Mouse (Mus musculus) lung, postnatal 0 days (tissue): ENCODE measurements around the gene Plbd2. TPM values are rescaled to one million over a fixed set of nuclear protein-coding genes. Genes with fewer than 3 reads are reported as not detected.

ENCODE experiments used
- ATAC-seq: fragments of 200-750 bp; cut with Nextera tagmentation; 2 replicates; pipeline ENCODE4 v1.8.0; 2017; ENCODE audit warnings: moderate library complexity
- DNase-seq: peaks from one replicate; pipeline ENCODE4 v3.0.0-alpha.2; 2016; ENCODE audit warnings: low spot score
- H3K27ac ChIP-seq: fragments of 300-500 bp; sonication (generic); 2 replicates; pipeline ENCODE4 v1.5.1; 2014; ENCODE audit warnings: antibody characterized with exemption, mild to moderate bottlenecking, low read length, mixed read lengths
- H3K27me3 ChIP-seq: fragments of 300-500 bp; sonication (generic); replicated peaks from 2 replicates; pipeline ENCODE4 v1.6.1; 2014; ENCODE audit warnings: low read length, mixed read lengths; ENCODE audit not compliant: insufficient read depth
- H3K36me3 ChIP-seq: fragments of 300-500 bp; sonication (generic); 2 replicates; pipeline ENCODE4 v1.6.1; 2014; ENCODE audit warnings: low read length, mixed read lengths; ENCODE audit not compliant: insufficient read depth
- H3K4me1 ChIP-seq: fragments of 300-500 bp; sonication (generic); 2 replicates; pipeline ENCODE4 v1.6.1; 2014; ENCODE audit warnings: antibody characterized with exemption, low read depth, low read length, mixed read lengths; ENCODE audit not compliant: insufficient read depth
- H3K4me2 ChIP-seq: fragments of 300-500 bp; sonication (generic); replicated peaks from 2 replicates; pipeline ENCODE4 v1.6.1; 2014; ENCODE audit warnings: low read depth, mild to moderate bottlenecking, low read length, moderate library complexity, mixed read lengths
- H3K4me3 ChIP-seq: fragments of 300-500 bp; sonication (generic); 2 replicates; pipeline ENCODE4 v1.5.1; 2014; ENCODE audit warnings: low read depth, low read length
- H3K9ac ChIP-seq: fragments of 300-500 bp; sonication (generic); replicated peaks from 2 replicates; pipeline ENCODE4 v1.6.1; 2014; ENCODE audit warnings: low read depth, mild to moderate bottlenecking
- H3K9me3 ChIP-seq: fragments of 300-500 bp; sonication (generic); 2 replicates; pipeline ENCODE4 v1.6.1; 2016; ENCODE audit warnings: low read length, mixed read lengths
- CTCF ChIP-seq: IDR thresholded peaks from 2 replicates; pipeline ENCODE4 v1.5.1; 2016; ENCODE audit warnings: antibody characterized with exemption, mild to moderate bottlenecking
- EP300 ChIP-seq: IDR thresholded peaks from 2 replicates; pipeline ENCODE4 v1.6.1; 2016; ENCODE audit warnings: antibody characterized with exemption, mild to moderate bottlenecking, control low read depth
- WGBS: fragments of 180-500 bp; shearing (Covaris S2); extraction: QIAGEN DNeasy Blood & Tissue Kit; methylation state at CpG from one replicate; pipeline ENCODE4 v1.1.7; 2014; 5-methylcytosine and 5-hydroxymethylcytosine counted together
- polyA plus RNA-seq: library from polyadenylated mRNA; unstranded; fragments of >200 nt; fragmentation: Nextera tagmentation; extraction: Ambion mirVana; gene quantifications from 2 replicates; pipeline ENCODE4 v1.2.1, GENCODE M21; 2015

The Plbd2 gene
- polyA plus RNA-seq, 1 experiment from 2014 or later = 69.2 TPM

DNA sequence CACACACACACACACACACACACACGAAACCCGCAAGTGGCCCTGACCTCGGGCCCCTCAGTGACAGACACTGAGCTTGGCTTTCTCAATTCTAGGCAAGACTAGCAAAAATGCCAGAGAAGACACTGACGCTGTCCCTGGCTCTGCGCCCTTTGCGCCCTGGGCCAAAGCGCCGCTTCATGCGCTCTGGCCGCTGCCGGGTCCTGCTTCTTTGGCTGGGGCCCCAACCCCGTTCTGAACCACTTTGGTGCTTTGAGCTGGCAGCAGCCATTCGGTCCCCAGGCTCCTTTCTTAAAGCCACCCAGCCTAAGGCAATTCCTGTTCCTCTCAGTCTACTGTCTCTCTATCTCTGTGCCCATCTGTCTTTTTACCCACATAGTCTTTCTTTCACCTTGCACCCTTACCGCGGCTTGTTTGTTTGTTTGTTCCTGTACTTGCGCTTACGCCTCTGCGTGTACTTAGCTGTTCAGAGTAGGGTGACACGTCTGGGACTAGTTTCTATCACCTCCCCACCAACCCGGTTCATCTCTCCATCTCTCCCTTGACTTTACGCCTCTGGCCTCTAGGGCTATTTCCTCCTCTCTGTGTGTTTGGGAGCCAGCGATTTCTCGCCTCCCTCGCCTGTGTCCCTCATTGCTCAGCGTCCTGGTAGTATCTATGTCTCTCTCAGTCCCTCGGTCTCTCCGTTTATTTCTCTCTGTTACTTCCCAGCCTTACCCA is 64.3 kb downstream of the Plbd2 start:
- no peak for ATAC-seq
- Histone ChIP-seq H3K4me3 (no peak overlapping the region), H3K36me3 (no peaks in the 10 kb centered on the region), H3K4me1 (peaks cover 6% of the 10 kb centered on the region; the same call in 1 of the 2 replicates), H3K27ac (no peak overlapping the region), H3K9me3 (no peaks in the 10 kb centered on the region), H3K4me2 (no peak overlapping the region), H3K27me3 (peaks cover 70% of the 10 kb centered on the region), H3K9ac (no peak overlapping the region)
- WGBS = 1% methylated on average over 27 of the region's 27 CpGs
- no peak for DNase-seq
- TF ChIP-seq EP300 = no peak
- TF ChIP-seq CTCF = no peak

DNA sequence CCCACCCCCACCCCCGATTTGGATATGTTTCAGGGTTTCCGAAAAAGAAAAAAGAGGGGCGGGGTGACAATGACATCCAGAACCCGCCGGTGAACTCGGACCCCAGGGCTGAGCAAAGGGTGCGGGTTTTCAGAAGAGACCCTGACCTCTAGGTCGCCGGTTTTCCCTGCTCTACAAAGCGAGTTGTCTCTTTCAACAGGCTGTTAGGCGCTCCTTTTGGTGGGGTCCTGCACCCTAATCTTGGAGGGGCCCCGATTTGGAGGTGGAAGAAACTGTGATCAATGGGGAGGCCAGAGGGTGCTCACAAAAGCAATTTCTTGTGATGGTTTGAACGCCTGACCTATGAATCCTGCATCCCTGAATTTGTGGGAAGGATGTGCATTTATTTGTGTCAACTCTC is 65.0 kb downstream of the Plbd2 start:
- Histone ChIP-seq H3K9ac (no peak overlapping the region), H3K27ac (no peak overlapping the region), H3K36me3 (no peaks in the 10 kb centered on the region), H3K4me1 (peaks cover 6% of the 10 kb centered on the region; the same call in 1 of the 2 replicates), H3K4me3 (no peak overlapping the region), H3K9me3 (no peaks in the 10 kb centered on the region), H3K27me3 (peaks cover 76% of the 10 kb centered on the region), H3K4me2 (no peak overlapping the region)
- ATAC-seq (no peak), DNase-seq (no peak)
- WGBS = 1% methylated on average over 13 of the region's 13 CpGs
- TF ChIP-seq CTCF (no peak), EP300 (no peak)

DNA sequence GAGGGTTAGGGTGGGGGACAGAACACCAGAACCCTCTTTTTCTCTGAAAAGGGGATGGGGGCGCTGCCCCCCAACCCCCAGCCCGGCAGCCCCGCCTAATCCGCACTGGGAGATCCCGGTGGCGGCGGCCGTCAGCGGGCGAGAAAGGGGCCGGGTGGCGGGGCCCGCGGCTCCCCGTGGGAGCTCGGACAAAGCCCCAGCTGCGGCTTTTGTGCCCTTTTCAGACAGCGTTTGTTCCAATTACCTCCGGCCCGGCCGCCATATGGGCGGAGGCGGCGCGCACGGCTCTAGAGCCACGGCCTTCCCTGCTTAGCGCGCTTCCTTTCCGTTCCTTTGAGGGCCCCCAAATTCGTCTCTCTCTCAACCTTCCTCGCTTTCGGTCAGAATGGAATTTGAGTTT is 65.4 kb downstream of the Plbd2 start:
- Histone ChIP-seq H3K4me2 (no peak overlapping the region), H3K27ac (no peak overlapping the region), H3K9ac (no peak overlapping the region), H3K36me3 (no peaks in the 10 kb centered on the region), H3K27me3 (peaks cover 80% of the 10 kb centered on the region), H3K9me3 (no peaks in the 10 kb centered on the region), H3K4me3 (no peak overlapping the region), H3K4me1 (peaks cover 6% of the 10 kb centered on the region; the same call in 1 of the 2 replicates)
- ATAC-seq (no peak), DNase-seq (no peak)
- WGBS = under 1% methylated on average over 33 of the region's 33 CpGs
- no peak for TF ChIP-seq CTCF
- no peak for TF ChIP-seq EP300

DNA sequence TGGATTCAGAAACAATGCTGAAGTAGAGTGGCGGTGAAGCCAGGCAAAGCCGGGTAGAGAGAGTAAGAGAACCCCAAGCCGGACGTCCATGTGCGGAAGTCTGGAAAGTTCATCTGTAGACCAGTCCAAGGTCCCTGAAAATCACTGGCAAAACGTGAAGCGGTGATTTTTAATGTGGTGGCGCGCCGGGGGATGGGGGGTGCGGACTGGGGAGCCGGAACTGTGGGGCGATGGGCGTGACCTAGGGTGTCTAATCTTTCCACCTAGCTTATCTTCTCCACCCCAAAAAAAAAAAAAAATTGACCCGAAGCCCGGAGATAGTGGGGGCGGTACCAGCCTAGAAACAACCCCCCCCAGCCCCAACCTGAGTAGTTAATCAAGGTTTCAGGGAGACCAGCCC is 65.9 kb downstream of the Plbd2 start:
- no peak for DNase-seq
- under 1% methylated on average over 16 of the region's 17 CpGs for WGBS
- H3K9ac ChIP-seq = no peak overlapping the region

DNA sequence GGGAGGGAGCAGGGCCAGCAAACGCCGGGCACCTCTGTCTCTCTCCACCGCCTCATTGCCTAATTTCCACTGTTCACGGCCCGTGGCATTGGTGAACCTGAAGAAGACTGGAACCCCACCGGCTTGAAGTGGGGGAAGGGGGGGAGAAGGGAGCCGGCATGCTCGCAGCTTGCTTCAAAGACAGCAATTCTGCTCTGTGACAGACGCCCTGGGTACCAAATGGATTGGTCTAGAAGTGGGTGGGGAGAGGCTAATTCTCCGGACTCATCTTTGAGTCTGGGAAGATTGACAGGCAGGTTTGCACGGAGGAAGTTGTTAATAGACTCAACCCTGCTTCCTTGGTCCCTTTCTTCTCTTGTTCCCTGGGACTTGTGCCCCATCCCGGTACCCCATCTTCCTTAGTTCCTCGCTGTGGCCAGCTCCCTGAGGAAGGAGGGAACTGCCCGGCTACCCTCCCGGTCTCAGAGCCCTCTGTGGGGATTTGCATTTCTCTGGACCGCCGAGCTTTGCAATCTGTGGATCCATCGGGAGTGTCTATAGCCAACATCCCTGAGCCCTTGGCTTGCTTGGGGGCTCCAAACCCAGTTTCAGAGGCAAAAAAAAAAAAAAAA is 66.4 kb downstream of the Plbd2 start:
- H3K4me3 ChIP-seq = no peak overlapping the region
- ATAC-seq = no peak
- no peaks in the 10 kb centered on the region for H3K36me3 ChIP-seq
- WGBS = 0% methylated on average over 18 of the region's 18 CpGs
- H3K9ac ChIP-seq = no peak overlapping the region
- no peaks in the 10 kb centered on the region for H3K9me3 ChIP-seq
- no peak for DNase-seq
- H3K4me2 ChIP-seq = no peak overlapping the region
- no peak overlapping the region for H3K27ac ChIP-seq
- H3K27me3 ChIP-seq = peaks cover 87% of the 10 kb centered on the region
- TF ChIP-seq EP300 (no peak), CTCF (no peak)
- H3K4me1 ChIP-seq = peaks cover 6% of the 10 kb centered on the region; the same call in 1 of the 2 replicates

More for the DNA sequence above, 65.9 kb downstream of the Plbd2 start:
- Histone ChIP-seq H3K4me3 (no peak overlapping the region), H3K4me2 (no peak overlapping the region), H3K27ac (no peak overlapping the region), H3K36me3 (no peaks in the 10 kb centered on the region), H3K27me3 (peaks cover 84% of the 10 kb centered on the region), H3K4me1 (peaks cover 6% of the 10 kb centered on the region; the same call in 1 of the 2 replicates), H3K9me3 (no peaks in the 10 kb centered on the region)
- no peak for ATAC-seq
- TF ChIP-seq CTCF = no peak
- TF ChIP-seq EP300 = no peak

DNA sequence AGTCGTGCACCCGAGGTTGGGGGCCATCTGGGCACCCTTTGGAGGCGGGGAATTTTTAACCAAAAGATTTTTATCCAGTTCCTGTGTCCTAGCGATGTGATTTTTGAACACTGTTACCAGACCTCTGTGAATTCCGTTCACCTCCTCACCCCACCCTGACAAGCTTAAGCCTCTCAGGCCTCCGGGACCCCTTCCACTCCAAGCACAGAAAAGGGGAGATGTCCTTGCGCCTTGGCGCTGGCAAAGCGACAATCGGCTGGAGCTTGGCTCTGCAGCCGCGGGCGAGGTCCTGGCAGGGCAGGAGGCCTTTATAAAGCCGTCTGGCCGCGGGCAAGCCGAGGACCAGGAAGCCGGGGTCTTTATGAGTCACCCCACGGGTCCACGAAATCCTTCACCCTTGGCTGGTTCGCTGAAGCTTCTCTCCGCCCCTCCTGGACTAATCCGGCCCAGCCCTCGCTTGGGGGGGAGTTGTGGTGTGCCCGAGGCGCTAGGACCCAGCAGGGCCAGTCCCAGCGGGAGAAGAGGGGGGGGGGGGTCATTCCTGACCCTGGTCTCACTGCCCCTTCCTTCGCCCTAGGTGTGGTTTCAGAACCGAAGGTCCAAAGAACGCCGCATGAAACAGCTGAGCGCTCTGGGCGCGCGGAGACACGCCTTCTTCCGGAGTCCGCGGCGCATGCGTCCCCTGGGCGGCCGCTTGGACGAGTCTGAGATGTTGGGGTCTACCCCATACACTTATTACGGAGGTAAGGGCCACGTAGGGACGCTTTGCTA is 67.5 kb downstream of the Plbd2 start:
- Histone ChIP-seq H3K4me2 (peak overlapping the region; percentile 54), H3K4me3 (peak overlapping the region; percentile 32), H3K27ac (no peak overlapping the region), H3K9ac (no peak overlapping the region), H3K36me3 (no peaks in the 10 kb centered on the region), H3K27me3 (peaks cover 96% of the 10 kb centered on the region), H3K9me3 (no peaks in the 10 kb centered on the region), H3K4me1 (peaks cover 6% of the 10 kb centered on the region; the same call in 1 of the 2 replicates)
- no peak for TF ChIP-seq EP300
- no peak for TF ChIP-seq CTCF
- 1% methylated on average over 44 of the region's 47 CpGs for WGBS
- ATAC-seq = no peak
- DNase-seq = no peak
